Mouse (Mus musculus) small intestine, adult 2 months (tissue): Measurements from ENCODE around the gene Cnppd1. TPM values are rescaled to one million over a fixed set of nuclear protein-coding genes. Genes with fewer than 3 reads are reported as not detected.

Source experiments
- H3K27ac ChIP-seq: fragments of 200-500 bp; 2 replicates; pipeline ENCODE4 v1.5.1; 2012; ENCODE audit warnings: low read depth, low read length, control low read depth, inconsistent platforms; ENCODE audit not compliant: insufficient read depth
- H3K27me3 ChIP-seq: fragments of 200-500 bp; 2 replicates; pipeline ENCODE4 v1.6.1; 2012; ENCODE audit warnings: mild to moderate bottlenecking, moderate library complexity, low read length, inconsistent platforms; ENCODE audit not compliant: control insufficient read depth, insufficient read depth
- H3K36me3 ChIP-seq: fragments of 200-500 bp; 2 replicates; pipeline ENCODE4 v1.6.1; 2012; ENCODE audit warnings: mild to moderate bottlenecking, low read length, control low read depth, inconsistent platforms; ENCODE audit not compliant: control insufficient read depth, insufficient read depth
- H3K4me1 ChIP-seq: fragments of 200-500 bp; 2 replicates; pipeline ENCODE4 v1.6.1; 2012; ENCODE audit warnings: low read length, inconsistent platforms, mixed read lengths; ENCODE audit not compliant: control insufficient read depth, insufficient read depth, insufficient read length
- H3K4me3 ChIP-seq: fragments of 200-500 bp; 2 replicates; pipeline ENCODE4 v1.5.1; 2012; ENCODE audit warnings: low read depth, mild to moderate bottlenecking, control low read depth, inconsistent platforms, low read length, moderate library complexity
- CTCF ChIP-seq: fragments of 200-500 bp; IDR thresholded peaks from 2 replicates; pipeline ENCODE4 v1.5.1; 2012; ENCODE audit warnings: low read depth, mild to moderate bottlenecking, control low read depth, inconsistent platforms, low read length, moderate library complexity, mixed read lengths; ENCODE audit not compliant: insufficient replicate concordance, insufficient read length; ENCODE audit errors: extremely low read depth
- POLR2A ChIP-seq: fragments of 200-500 bp; IDR thresholded peaks from 2 replicates; pipeline ENCODE4 v1.6.1; 2012; ENCODE audit warnings: low read depth, mild to moderate bottlenecking, control low read depth, inconsistent platforms, low read length, moderate library complexity
- WGBS: fragments of 180-500 bp; shearing (Covaris S2); methylation state at CpG from one replicate; pipeline ENCODE4 v1.1.7; 2018; 5-methylcytosine and 5-hydroxymethylcytosine counted together
- polyA plus RNA-seq: library from polyadenylated mRNA; depleted of rRNA; stranded (reverse); fragments of >200 nt; gene quantifications from 2 replicates; pipeline ENCODE4 v1.2.3, GENCODE M21; 2012

The Cnppd1 gene
- polyA plus RNA-seq, 1 experiment, result 90.4 TPM

DNA sequence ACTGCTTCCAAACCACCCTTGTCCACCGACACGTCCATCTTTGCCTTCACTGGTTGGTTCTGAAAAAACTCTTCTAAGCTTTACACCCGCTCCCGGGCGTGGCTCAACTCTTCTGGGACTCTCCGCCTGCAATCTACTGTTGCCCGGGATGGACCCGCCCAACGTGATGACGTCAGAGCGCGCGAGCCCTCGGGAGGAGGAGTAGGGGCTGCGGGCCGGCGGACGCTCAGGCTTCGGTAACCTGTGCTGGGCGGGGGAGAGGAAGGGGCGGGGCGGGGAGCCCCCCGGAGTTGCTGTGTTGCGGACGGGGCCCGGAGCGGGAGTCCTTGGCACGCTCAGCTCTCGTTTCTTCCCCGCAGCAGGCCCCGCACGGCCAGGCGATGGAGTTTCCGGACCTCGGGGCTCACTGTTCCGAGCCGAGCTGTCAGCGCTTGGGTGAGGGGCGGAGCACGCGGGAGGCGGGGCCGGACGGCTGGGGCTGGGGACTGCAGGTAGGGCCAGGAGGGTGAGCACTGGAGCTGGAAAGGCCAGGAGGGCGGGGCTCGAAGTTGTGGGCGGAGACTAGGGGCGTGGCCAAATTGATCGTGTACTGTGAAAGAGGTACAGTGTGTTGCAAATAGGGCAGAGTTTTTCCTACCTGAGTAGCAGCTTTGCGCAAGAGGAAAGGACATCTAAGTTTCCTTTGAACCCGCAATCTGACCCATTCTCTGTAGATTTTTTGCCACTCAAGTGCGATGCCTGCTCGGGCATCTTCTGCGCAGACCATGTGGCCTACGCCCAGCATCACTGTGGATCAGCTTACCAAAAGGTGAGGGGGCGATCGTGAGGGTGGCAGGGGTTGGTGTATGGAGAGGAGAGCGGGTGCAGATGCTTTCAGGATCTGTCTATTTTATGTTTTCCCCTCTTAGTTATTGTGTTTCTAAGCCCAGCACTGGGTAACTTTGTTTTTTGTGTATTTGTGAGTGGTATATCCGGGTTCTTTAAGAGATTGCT, 26.3 kb upstream of the Cnppd1 start, which contains the start of gene Zfand2b:
Zfand2b (plus strand) TSS at position 175 of the 993 bp plus-strand sequence.
- no peak for TF ChIP-seq CTCF
- TF ChIP-seq POLR2A, result peak; percentile 85
- Histone ChIP-seq H3K36me3 (peaks cover 34% of the 10 kb centered on the region), H3K4me1 (peaks cover 5% of the 10 kb centered on the region), H3K27me3 (no peaks in the 10 kb centered on the region), H3K27ac (peak within 1 kb of the TSS; percentile 47), H3K4me3 (peak within 1 kb of the TSS; percentile 75)
- 3% methylated on average over 59 of the region's 59 CpGs for WGBS

- Histone ChIP-seq H3K4me3 (peak overlapping the region; percentile 75), H3K27ac (peak overlapping the region; percentile 47), H3K36me3 (peaks cover 27% of the 10 kb centered on the region), H3K4me1 (peaks cover 5% of the 10 kb centered on the region), H3K27me3 (no peaks in the 10 kb centered on the region)
- TF ChIP-seq POLR2A (no peak), CTCF (no peak)
- WGBS, result 3% methylated on average over 7 of the region's 7 CpGs
Measured at GRCm38 (mm10) chr1:75168093-75168471, 25.6 kb upstream of the Cnppd1 start.

DNA sequence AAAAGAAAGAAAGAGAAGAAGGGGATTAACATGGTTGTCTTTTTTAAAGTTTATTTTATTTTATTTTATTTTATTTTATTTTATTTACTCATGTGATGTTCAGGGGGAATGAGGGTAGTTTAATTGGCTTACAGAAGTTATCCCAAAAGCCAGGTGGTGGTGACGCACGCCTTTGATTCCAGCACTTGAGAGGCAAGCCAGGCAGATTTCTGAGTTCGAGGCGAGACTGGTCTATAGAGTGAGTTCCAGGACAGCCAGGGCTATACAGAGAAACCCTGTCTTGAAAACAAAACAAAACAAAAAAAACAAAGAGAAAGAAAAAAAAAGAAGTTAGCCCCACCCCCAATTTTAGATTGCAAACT, 17.7 kb upstream of the Cnppd1 start:
- 90% methylated on average over 4 of the region's 4 CpGs for WGBS

GRCm38 (mm10) chr1:75159540-75160255, 17.2 kb upstream of the Cnppd1 start:
- no peaks in the 10 kb centered on the region for H3K27me3 ChIP-seq
- H3K27ac ChIP-seq, result no peak overlapping the region
- H3K36me3 ChIP-seq, result no peaks in the 10 kb centered on the region
- WGBS, result 69% methylated on average over 5 of the region's 5 CpGs
- H3K4me1 ChIP-seq, result no peaks in the 10 kb centered on the region
- H3K4me3 ChIP-seq, result no peak overlapping the region
- no peak for TF ChIP-seq POLR2A
- no peak for TF ChIP-seq CTCF

More for the DNA sequence above, 17.7 kb upstream of the Cnppd1 start:
- no peaks in the 10 kb centered on the region for H3K36me3 ChIP-seq
- H3K27ac ChIP-seq, result no peak overlapping the region
- no peaks in the 10 kb centered on the region for H3K4me1 ChIP-seq
- TF ChIP-seq POLR2A (no peak), CTCF (no peak)
- H3K4me3 ChIP-seq, result no peak overlapping the region
- no peaks in the 10 kb centered on the region for H3K27me3 ChIP-seq

DNA sequence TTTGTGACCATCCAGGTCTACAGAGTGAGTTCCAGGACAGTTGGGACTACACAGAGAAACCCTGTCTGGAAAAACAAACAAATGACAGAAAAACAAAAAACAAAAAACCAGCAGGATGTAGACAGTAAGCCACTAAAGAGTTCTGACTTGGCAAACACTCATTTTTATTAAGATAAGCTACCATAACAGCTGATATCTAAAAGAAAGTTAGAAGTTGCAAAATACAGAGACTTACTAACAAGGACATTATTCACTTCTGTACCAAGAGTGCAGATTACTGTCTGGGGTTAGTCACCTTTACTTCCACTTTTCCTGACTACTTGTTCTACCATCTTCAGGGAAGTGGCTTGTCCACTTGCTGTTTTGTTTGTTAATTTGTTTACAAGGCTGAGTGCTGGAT, 16.5 kb upstream of the Cnppd1 start:
- Histone ChIP-seq H3K27me3 (no peaks in the 10 kb centered on the region), H3K4me3 (no peak overlapping the region), H3K4me1 (no peaks in the 10 kb centered on the region), H3K27ac (no peak overlapping the region), H3K36me3 (no peaks in the 10 kb centered on the region)
- TF ChIP-seq CTCF (no peak), POLR2A (no peak)

DNA sequence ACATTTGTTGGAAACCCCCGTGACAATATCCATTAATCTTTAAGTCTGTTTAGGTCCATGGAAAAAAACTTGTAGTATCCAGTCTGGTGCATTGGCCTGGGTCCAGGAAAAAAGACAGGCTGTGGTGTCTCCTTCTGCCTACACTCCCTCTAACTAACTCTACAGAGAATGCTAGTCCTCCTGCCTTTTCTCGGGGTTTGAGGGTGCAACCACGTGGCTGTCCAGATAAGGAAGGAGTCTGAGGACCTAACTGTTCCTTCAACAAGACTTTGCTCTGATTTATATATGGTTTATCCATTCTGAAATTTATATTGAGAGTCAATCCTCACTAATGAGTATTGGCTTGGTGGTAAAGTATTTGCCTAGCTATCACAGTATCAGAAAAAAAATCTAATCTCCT, 13.3 kb upstream of the Cnppd1 start:
- TF ChIP-seq POLR2A (no peak), CTCF (no peak)
- H3K27me3 ChIP-seq, result no peaks in the 10 kb centered on the region
- no peaks in the 10 kb centered on the region for H3K36me3 ChIP-seq
- H3K27ac ChIP-seq, result no peak overlapping the region
- no peak overlapping the region for H3K4me3 ChIP-seq
- WGBS, result 39% methylated on average over 3 of the region's 3 CpGs
- H3K4me1 ChIP-seq, result no peaks in the 10 kb centered on the region

GRCm38 (mm10) chr1:75148727-75149126, 6.2 kb upstream of the Cnppd1 start:
- Histone ChIP-seq H3K36me3 (peaks cover 42% of the 10 kb centered on the region), H3K27ac (no peak overlapping the region), H3K27me3 (no peaks in the 10 kb centered on the region), H3K4me1 (no peaks in the 10 kb centered on the region), H3K4me3 (no peak overlapping the region)
- WGBS, result 84% methylated on average over 4 of the region's 4 CpGs
- TF ChIP-seq POLR2A (no peak), CTCF (no peak)
